Mouse (Mus musculus): Measurements from ENCODE around the gene Phrf1. TPM values are rescaled to one million over a fixed set of nuclear protein-coding genes. Genes with fewer than 3 reads are reported as not detected.

Gene Phrf1
- polyA plus RNA-seq, 1 experiment from 2014 or later: 24.7 TPM

DNA sequence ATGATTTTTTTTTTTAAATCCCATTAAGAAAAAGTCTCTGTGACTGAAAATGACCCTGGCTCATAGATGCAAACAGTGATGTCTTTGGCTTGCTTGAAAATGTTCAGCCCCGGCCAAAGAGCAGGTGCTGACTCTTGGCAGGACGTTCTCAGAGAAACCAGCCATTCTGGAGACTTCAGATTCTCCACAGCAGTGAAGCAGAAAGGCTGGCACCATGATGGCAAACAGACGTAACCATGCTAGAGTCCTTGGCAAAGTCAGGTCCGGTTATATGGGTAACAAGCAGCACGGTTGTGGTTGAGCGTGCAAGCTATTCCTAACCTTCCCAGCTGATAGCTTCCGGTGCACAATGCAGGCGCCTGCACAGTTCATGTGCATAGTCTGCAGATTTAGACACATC, 70.6 kb downstream of the Phrf1 start:
- WGBS: 94% methylated on average over 8 of the region's 8 CpGs
- TF ChIP-seq CTCF (IDR thresholded peaks at IDR 0.05; ENCODE audit: low read depth): no peak
- Histone ChIP-seq H3K27me3 (replicated peaks; ENCODE audit: control insufficient read depth, insufficient read depth, low read length) (peaks cover 12% of the 10 kb centered on the region; the same call in 1 of the 2 replicates), H3K9ac (ENCODE audit: low read depth, low read length) (no peak overlapping the region), H3K36me3 (ENCODE audit: control insufficient read depth, insufficient read depth) (peaks cover 38% of the 10 kb centered on the region), H3K9me3 (ENCODE audit: control insufficient read depth) (no peaks in the 10 kb centered on the region), H3K27ac (ENCODE audit: low read depth, low read length) (no peak overlapping the region), H3K4me3 (ENCODE audit: low read depth, low read length) (no peak overlapping the region), H3K4me1 (replicated peaks; ENCODE audit: control insufficient read depth, insufficient read depth, low read length) (no peaks in the 10 kb centered on the region; the same call in 1 of the 2 replicates), H3K4me2 (replicated peaks; ENCODE audit: low read depth) (no peak overlapping the region)
- ATAC-seq: no peak

DNA sequence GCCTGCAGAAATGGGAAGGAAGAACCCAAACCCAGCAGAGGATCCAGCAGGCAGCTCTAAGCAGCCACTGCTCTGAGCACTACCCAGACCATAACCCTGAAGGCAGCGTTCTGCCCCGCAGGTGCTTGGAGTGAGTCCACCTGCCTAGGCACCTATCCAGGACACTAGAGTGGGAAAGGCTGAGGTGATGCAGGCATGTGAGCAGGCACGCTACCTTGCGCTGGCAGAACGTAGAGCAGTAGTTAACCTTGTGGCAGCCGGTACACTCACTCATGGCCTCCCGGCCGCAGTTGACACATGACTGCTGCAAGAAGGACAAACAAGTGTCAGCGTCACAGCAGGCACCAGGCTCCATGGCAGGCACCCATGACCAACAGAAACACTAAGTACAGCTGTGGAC, 72.8 kb downstream of the Phrf1 start:
- Histone ChIP-seq H3K4me1 (replicated peaks; ENCODE audit: control insufficient read depth, insufficient read depth, low read length) (no peaks in the 10 kb centered on the region), H3K9ac (ENCODE audit: low read depth, low read length) (no peak overlapping the region), H3K27me3 (replicated peaks; ENCODE audit: control insufficient read depth, insufficient read depth, low read length) (no peaks in the 10 kb centered on the region), H3K4me2 (replicated peaks; ENCODE audit: low read depth) (no peak overlapping the region), H3K9me3 (ENCODE audit: control insufficient read depth) (no peaks in the 10 kb centered on the region), H3K4me3 (ENCODE audit: low read depth, low read length) (no peak overlapping the region), H3K36me3 (ENCODE audit: control insufficient read depth, insufficient read depth) (peaks cover 60% of the 10 kb centered on the region), H3K27ac (ENCODE audit: low read depth, low read length) (peak overlapping the region; percentile 66)
- no peak for TF ChIP-seq CTCF (IDR thresholded peaks at IDR 0.05; ENCODE audit: low read depth)
- ATAC-seq: peak; percentile 42
- 82% methylated on average over 9 of the region's 9 CpGs for WGBS

DNA sequence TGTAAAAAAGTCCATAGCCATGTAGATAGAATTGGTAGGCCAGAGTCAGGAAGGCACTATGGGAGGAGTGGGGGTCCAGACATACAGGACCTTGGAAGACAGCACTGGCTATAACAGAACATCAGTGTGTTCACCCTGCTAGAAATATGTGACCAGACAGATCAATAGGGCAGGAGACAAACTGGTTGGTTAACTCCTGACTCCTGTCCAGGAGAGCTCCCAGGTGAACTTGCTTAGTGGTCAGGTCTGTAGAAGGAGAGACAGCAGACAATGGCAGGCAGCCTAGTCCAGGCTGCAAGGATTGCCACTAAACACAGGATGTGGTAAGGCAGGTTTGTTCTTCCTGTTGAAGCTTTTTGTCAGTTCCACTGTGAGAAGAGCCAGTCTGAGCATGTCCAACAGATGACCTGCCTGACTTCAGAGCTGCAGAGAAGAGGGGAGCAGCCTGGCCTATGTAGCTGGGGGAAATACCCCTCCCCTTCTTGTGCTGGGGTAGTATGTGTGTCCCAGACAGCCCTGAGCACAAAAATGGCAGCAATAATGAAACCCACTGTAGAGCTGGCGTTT, 74.2 kb downstream of the Phrf1 start:
- TF ChIP-seq CTCF (IDR thresholded peaks at IDR 0.05; ENCODE audit: low read depth): no peak
- Histone ChIP-seq H3K4me1 (replicated peaks; ENCODE audit: control insufficient read depth, insufficient read depth, low read length) (no peaks in the 10 kb centered on the region), H3K27ac (ENCODE audit: low read depth, low read length) (0 out of 2 replicates have a peak overlapping the region, but pooled peaks have one; percentile 21), H3K4me2 (replicated peaks; ENCODE audit: low read depth) (no peak overlapping the region), H3K9ac (ENCODE audit: low read depth, low read length) (no peak overlapping the region), H3K9me3 (ENCODE audit: control insufficient read depth) (no peaks in the 10 kb centered on the region), H3K27me3 (replicated peaks; ENCODE audit: control insufficient read depth, insufficient read depth, low read length) (no peaks in the 10 kb centered on the region), H3K4me3 (ENCODE audit: low read depth, low read length) (no peak overlapping the region), H3K36me3 (ENCODE audit: control insufficient read depth, insufficient read depth) (peaks cover 64% of the 10 kb centered on the region)
- 78% methylated on average over 1 of the region's 1 CpGs for WGBS
- no peak for ATAC-seq

DNA sequence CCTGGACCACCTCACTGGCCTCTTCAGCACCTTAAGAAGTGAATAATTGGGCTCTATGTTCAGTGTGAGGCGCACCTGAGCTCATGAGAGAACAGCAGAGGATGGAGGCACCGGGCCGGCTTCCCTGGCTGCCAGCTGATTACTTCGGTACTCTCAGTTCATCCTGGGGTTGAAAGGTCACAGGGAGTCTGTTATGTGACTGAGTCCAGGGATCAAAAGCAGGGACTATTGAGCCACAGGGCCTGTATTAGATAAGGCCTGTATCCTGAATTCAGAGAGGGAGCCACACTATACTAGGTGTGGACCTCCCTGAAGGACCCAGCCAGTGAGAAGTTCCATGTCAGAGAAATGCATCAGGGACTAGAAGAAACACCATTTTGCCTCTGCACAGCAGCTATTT, 76.0 kb downstream of the Phrf1 start:
- no peak overlapping the region for H3K4me2 ChIP-seq (replicated peaks; ENCODE audit: low read depth)
- no peak overlapping the region for H3K9ac ChIP-seq (ENCODE audit: low read depth, low read length)
- WGBS: 66% methylated on average over 4 of the region's 4 CpGs
- ATAC-seq: no peak
- H3K36me3 ChIP-seq (ENCODE audit: control insufficient read depth, insufficient read depth): peaks cover 79% of the 10 kb centered on the region
- H3K4me3 ChIP-seq (ENCODE audit: low read depth, low read length): no peak overlapping the region
- H3K27me3 ChIP-seq (replicated peaks; ENCODE audit: control insufficient read depth, insufficient read depth, low read length): no peaks in the 10 kb centered on the region
- TF ChIP-seq CTCF (IDR thresholded peaks at IDR 0.05; ENCODE audit: low read depth): no peak
- H3K4me1 ChIP-seq (replicated peaks; ENCODE audit: control insufficient read depth, insufficient read depth, low read length): no peaks in the 10 kb centered on the region
- no peak overlapping the region for H3K27ac ChIP-seq (ENCODE audit: low read depth, low read length)
- no peaks in the 10 kb centered on the region for H3K9me3 ChIP-seq (ENCODE audit: control insufficient read depth)

MicroRNA genes within 50 kb of the gene (microRNA counts, 519-probe panel; counts per million panel counts)
- microRNA mmu-miR-210: 4,121 counts per million, percentile 58 among the panel's probes with 10 or more counts

Small RNAs within 50 kb of the gene (microRNA-seq; reads per million reads assigned to microRNA genes)
- gene Mir210: 449 reads per million, percentile 67 among the genes with 10 or more reads in this experiment

Other genes starting within 250 kb of the Phrf1 start
- gene Ifitm3, start 218.0 kb upstream of the Phrf1 start, polyA plus RNA-seq (2015; fragmentation: Nextera tagmentation; extraction: Ambion mirVana): 324 and 334 TPM in 2 replicates
- 0.93 and 1.0 TPM in 2 replicates for gene Ifitm6, start 210.9 kb upstream of the Phrf1 start, polyA plus RNA-seq (2015; fragmentation: Nextera tagmentation; extraction: Ambion mirVana)
- gene Gm17387, start 199.7 kb upstream of the Phrf1 start, polyA plus RNA-seq (2015; fragmentation: Nextera tagmentation; extraction: Ambion mirVana): not detected in 2 replicates
- 1.9 and 2.9 TPM in 2 replicates for gene B4galnt4, start 167.7 kb upstream of the Phrf1 start, polyA plus RNA-seq (2015; fragmentation: Nextera tagmentation; extraction: Ambion mirVana)
- gene Pkp3, start 150.6 kb upstream of the Phrf1 start, polyA plus RNA-seq (2015; fragmentation: Nextera tagmentation; extraction: Ambion mirVana): 35.3 and 38.6 TPM in 2 replicates
- gene Sigirr, start 128.2 kb upstream of the Phrf1 start, polyA plus RNA-seq (2015; fragmentation: Nextera tagmentation; extraction: Ambion mirVana): 42.1 and 43.2 TPM in 2 replicates
- 46.8 and 50.1 TPM in 2 replicates for gene Ano9, start 111.0 kb upstream of the Phrf1 start, polyA plus RNA-seq (2015; fragmentation: Nextera tagmentation; extraction: Ambion mirVana)
- gene Ptdss2, start 106.4 kb upstream of the Phrf1 start, polyA plus RNA-seq (2015; fragmentation: Nextera tagmentation; extraction: Ambion mirVana): 36.6 and 37.7 TPM in 2 replicates
- 133 and 141 TPM in 2 replicates for gene Rnh1, start 55.9 kb upstream of the Phrf1 start, polyA plus RNA-seq (2015; fragmentation: Nextera tagmentation; extraction: Ambion mirVana)
- 71.8 and 72.3 TPM in 2 replicates for gene Hras, start 34.8 kb upstream of the Phrf1 start, polyA plus RNA-seq (2015; fragmentation: Nextera tagmentation; extraction: Ambion mirVana)
- gene Lrrc56, start 34.6 kb upstream of the Phrf1 start, polyA plus RNA-seq (2015; fragmentation: Nextera tagmentation; extraction: Ambion mirVana): 3.2 and 3.7 TPM in 2 replicates
- gene Lmntd2, start 14.7 kb upstream of the Phrf1 start, polyA plus RNA-seq (2015; fragmentation: Nextera tagmentation; extraction: Ambion mirVana): 2.7 and 3.4 TPM in 2 replicates
- 47.6 and 52.7 TPM in 2 replicates for gene Rassf7, start 12.9 kb upstream of the Phrf1 start, polyA plus RNA-seq (2015; fragmentation: Nextera tagmentation; extraction: Ambion mirVana)
- 120 and 124 TPM in 2 replicates for gene Irf7, start 37.7 kb downstream of the Phrf1 start, polyA plus RNA-seq (2015; fragmentation: Nextera tagmentation; extraction: Ambion mirVana)
- gene Cdhr5, start 48.0 kb downstream of the Phrf1 start, polyA plus RNA-seq (2015; fragmentation: Nextera tagmentation; extraction: Ambion mirVana): 914 and 971 TPM in 2 replicates
- 348 and 368 TPM in 2 replicates for gene Sct, start 50.3 kb downstream of the Phrf1 start, polyA plus RNA-seq (2015; fragmentation: Nextera tagmentation; extraction: Ambion mirVana)
- gene Drd4, start 63.2 kb downstream of the Phrf1 start, polyA plus RNA-seq (2015; fragmentation: Nextera tagmentation; extraction: Ambion mirVana): 0.33 and 0.38 TPM in 2 replicates
- 52.8 and 55.7 TPM in 2 replicates for gene Deaf1, start 98.9 kb downstream of the Phrf1 start, polyA plus RNA-seq (2015; fragmentation: Nextera tagmentation; extraction: Ambion mirVana)
- gene Tmem80, start 99.0 kb downstream of the Phrf1 start, polyA plus RNA-seq (2015; fragmentation: Nextera tagmentation; extraction: Ambion mirVana): 21.8 and 23.3 TPM in 2 replicates
- gene Eps8l2, start 110.1 kb downstream of the Phrf1 start, polyA plus RNA-seq (2015; fragmentation: Nextera tagmentation; extraction: Ambion mirVana): 234 and 248 TPM in 2 replicates
- gene Taldo1, start 163.4 kb downstream of the Phrf1 start, polyA plus RNA-seq (2015; fragmentation: Nextera tagmentation; extraction: Ambion mirVana): 706 and 711 TPM in 2 replicates
- gene Gatd1, start 185.4 kb downstream of the Phrf1 start, polyA plus RNA-seq (2015; fragmentation: Nextera tagmentation; extraction: Ambion mirVana): 34.3 and 37.1 TPM in 2 replicates
- gene Cend1, start 200.7 kb downstream of the Phrf1 start, polyA plus RNA-seq (2015; fragmentation: Nextera tagmentation; extraction: Ambion mirVana): 2.7 and 3.3 TPM in 2 replicates
- gene Slc25a22, start 209.1 kb downstream of the Phrf1 start, polyA plus RNA-seq (2015; fragmentation: Nextera tagmentation; extraction: Ambion mirVana): 65.8 and 67.7 TPM in 2 replicates
- gene Pidd1, start 215.2 kb downstream of the Phrf1 start, polyA plus RNA-seq (2015; fragmentation: Nextera tagmentation; extraction: Ambion mirVana): 1.4 and 1.6 TPM in 2 replicates
- 968 and 992 TPM in 2 replicates for gene Rplp2, start 218.6 kb downstream of the Phrf1 start, polyA plus RNA-seq (2015; fragmentation: Nextera tagmentation; extraction: Ambion mirVana)
- 75.5 and 79.4 TPM in 2 replicates for gene Pnpla2, start 226.4 kb downstream of the Phrf1 start, polyA plus RNA-seq (2015; fragmentation: Nextera tagmentation; extraction: Ambion mirVana)
- gene Cracr2b, start 232.3 kb downstream of the Phrf1 start, polyA plus RNA-seq (2015; fragmentation: Nextera tagmentation; extraction: Ambion mirVana): 12.6 and 12.7 TPM in 2 replicates
- 27.6 and 29.3 TPM in 2 replicates for gene Cd151, start 238.6 kb downstream of the Phrf1 start, polyA plus RNA-seq (2015; fragmentation: Nextera tagmentation; extraction: Ambion mirVana)
- gene Polr2l, start 246.3 kb downstream of the Phrf1 start, polyA plus RNA-seq (2015; fragmentation: Nextera tagmentation; extraction: Ambion mirVana): 36.8 and 37.9 TPM in 2 replicates
- 39.7 and 40.1 TPM in 2 replicates for gene Tspan4, start 246.5 kb downstream of the Phrf1 start, polyA plus RNA-seq (2015; fragmentation: Nextera tagmentation; extraction: Ambion mirVana)

All from intestine, postnatal 0 days (tissue).